Mouse (Mus musculus) liver, postnatal 0 days (tissue): ENCODE measurements around the gene Trp53tg5. TPM values are rescaled to one million over a fixed set of nuclear protein-coding genes. Genes with fewer than 3 reads are reported as not detected.

ENCODE experiments used
- ATAC-seq: fragments of 200-750 bp; cut with Nextera tagmentation; 2 replicates; pipeline ENCODE4 v1.8.0; 2017; ENCODE audit warnings: mild to moderate bottlenecking, moderate library complexity
- DNase-seq: peaks from one replicate; pipeline ENCODE4 v3.0.0-alpha.2; 2016
- H3K27ac ChIP-seq: fragments of 300-500 bp; sonication (generic); 2 replicates; pipeline ENCODE4 v1.5.1; 2014; ENCODE audit warnings: antibody characterized with exemption, moderate library complexity, mild to moderate bottlenecking, low read depth
- H3K27me3 ChIP-seq: fragments of 300-500 bp; sonication (generic); 2 replicates; pipeline ENCODE4 v1.6.1; 2014; ENCODE audit warnings: low read length, control low read depth, mixed read lengths; ENCODE audit not compliant: insufficient read depth
- H3K36me3 ChIP-seq: fragments of 300-500 bp; sonication (generic); replicated peaks from 2 replicates; pipeline ENCODE4 v1.6.1; 2014; ENCODE audit warnings: mild to moderate bottlenecking, control low read depth, low read length, moderate library complexity, mixed read lengths; ENCODE audit not compliant: insufficient read depth
- H3K4me1 ChIP-seq: fragments of 300-500 bp; sonication (generic); 2 replicates; pipeline ENCODE4 v1.6.1; 2014; ENCODE audit warnings: antibody characterized with exemption, mild to moderate bottlenecking, control low read depth; ENCODE audit not compliant: insufficient read depth
- H3K4me2 ChIP-seq: fragments of 300-500 bp; sonication (generic); 2 replicates; pipeline ENCODE4 v1.6.1; 2014; ENCODE audit warnings: low read depth, mild to moderate bottlenecking, low read length, moderate library complexity, mixed read lengths
- H3K4me3 ChIP-seq: fragments of 300-500 bp; sonication (generic); 2 replicates; pipeline ENCODE4 v1.5.1; 2014; ENCODE audit warnings: low read depth, low read length
- H3K9ac ChIP-seq: fragments of 300-500 bp; sonication (generic); replicated peaks from 2 replicates; pipeline ENCODE4 v1.6.1; 2014; ENCODE audit warnings: mild to moderate bottlenecking, moderate library complexity
- H3K9me3 ChIP-seq: fragments of 300-500 bp; sonication (generic); 2 replicates; pipeline ENCODE4 v1.6.1; 2016; ENCODE audit warnings: mild to moderate bottlenecking, control low read depth, low read length, mixed read lengths
- CTCF ChIP-seq: sonication (generic); IDR thresholded peaks from 2 replicates; pipeline ENCODE4 v1.5.1; 2016; ENCODE audit warnings: antibody characterized with exemption, low read depth
- EP300 ChIP-seq: IDR thresholded peaks from 2 replicates; pipeline ENCODE4 v1.6.1; 2016; ENCODE audit warnings: antibody characterized with exemption, low read depth, mild to moderate bottlenecking
- WGBS: fragments of 180-500 bp; shearing (Covaris S2); extraction: QIAGEN DNeasy Blood & Tissue Kit; methylation state at CpG from one replicate; pipeline ENCODE4 v1.1.7; 2014; ENCODE audit not compliant: insufficient replicate concordance; 5-methylcytosine and 5-hydroxymethylcytosine counted together
- polyA plus RNA-seq: library from polyadenylated mRNA; unstranded; fragments of >200 nt; fragmentation: Nextera tagmentation; extraction: Ambion mirVana; gene quantifications from 2 replicates; pipeline ENCODE4 v1.2.1, GENCODE M21; 2015

Gene Trp53tg5
- polyA plus RNA-seq, 1 experiment from 2014 or later = not detected

- under 1% methylated on average over 48 of the region's 90 CpGs for WGBS
- ATAC-seq (peak; percentile 47; the same call in 1 of the 2 replicates), DNase-seq (peak; percentile 63)
- no peak overlapping the region for H3K27ac ChIP-seq
- no peaks in the 10 kb centered on the region for H3K9me3 ChIP-seq
- TF ChIP-seq EP300 = no peak
- no peak for TF ChIP-seq CTCF
- peaks cover 16% of the 10 kb centered on the region for H3K27me3 ChIP-seq
- H3K9ac ChIP-seq = peak overlapping the region; percentile 57
- H3K4me3 ChIP-seq = peak overlapping the region; percentile 56
- peak overlapping the region; percentile 83 for H3K4me2 ChIP-seq
- peaks cover 7% of the 10 kb centered on the region; the same call in 1 of the 2 replicates for H3K4me1 ChIP-seq
- H3K36me3 ChIP-seq = 0 out of 2 replicates have a peak, but pooled peaks cover 5% of the 10 kb centered on the region
These were observed 13.0 kb upstream of the Trp53tg5 start for GRCm38 (mm10) chr2:164486258-164487114.

- no peak for TF ChIP-seq CTCF
- TF ChIP-seq EP300 = no peak
- peak; percentile 45; the same call in 1 of the 2 replicates for ATAC-seq
- Histone ChIP-seq H3K27me3 (peaks cover 16% of the 10 kb centered on the region), H3K27ac (no peak within 1 kb of the TSS), H3K4me2 (peak within 1 kb of the TSS; percentile 83), H3K36me3 (0 out of 2 replicates have a peak, but pooled peaks cover 5% of the 10 kb centered on the region), H3K4me3 (peak within 1 kb of the TSS; percentile 56), H3K4me1 (peaks cover 7% of the 10 kb centered on the region; the same call in 1 of the 2 replicates), H3K9ac (peak within 1 kb of the TSS; percentile 57), H3K9me3 (no peaks in the 10 kb centered on the region)
- no peak for DNase-seq
- WGBS = 5% methylated on average over 23 of the region's 26 CpGs
These were observed 12.2 kb upstream of the Trp53tg5 start, which contains the start of gene Dbndd2 for GRCm38 (mm10) chr2:164485681-164486257. Gene Dbndd2 (plus strand): TSS chr2:164486106.

- no peak overlapping the region for H3K4me3 ChIP-seq
- TF ChIP-seq EP300 (no peak), CTCF (peak; percentile 80)
- H3K9ac ChIP-seq = no peak overlapping the region
- no peaks in the 10 kb centered on the region for H3K9me3 ChIP-seq
- H3K4me1 ChIP-seq = no peaks in the 10 kb centered on the region
- H3K27me3 ChIP-seq = no peaks in the 10 kb centered on the region
- H3K27ac ChIP-seq = no peak overlapping the region
- H3K36me3 ChIP-seq = peaks cover 6% of the 10 kb centered on the region; the same call in 1 of the 2 replicates
- DNase-seq (peak; percentile 70), ATAC-seq (peak; percentile 63)
- H3K4me2 ChIP-seq = no peak overlapping the region
- WGBS = 22% methylated on average over 10 of the region's 10 CpGs
These were observed 3.3 kb downstream of the Trp53tg5 start for GRCm38 (mm10) chr2:164470254-164470653.

DNA sequence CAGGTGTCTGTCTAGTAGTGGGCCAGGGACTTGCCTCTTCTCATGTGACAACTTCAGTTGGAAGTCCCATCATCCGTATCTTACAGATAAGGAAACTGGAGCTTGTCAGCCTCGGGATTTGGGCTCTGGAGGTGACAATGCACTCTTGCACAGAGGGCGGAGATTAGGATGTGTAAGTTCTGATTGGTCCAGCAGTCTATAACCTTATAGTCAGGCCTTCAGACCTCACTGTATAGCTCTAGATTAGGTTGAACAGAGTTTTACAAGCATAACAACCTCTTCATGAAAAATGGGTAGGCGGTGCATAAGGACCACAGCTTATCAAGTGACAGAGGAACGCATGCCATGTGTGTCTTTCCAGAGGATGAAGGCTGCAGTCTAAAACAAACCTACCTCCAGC lies 6.7 kb downstream of the Trp53tg5 start:
- TF ChIP-seq EP300 (no peak), CTCF (no peak)
- H3K4me3 ChIP-seq = no peak overlapping the region
- H3K36me3 ChIP-seq = peaks cover 23% of the 10 kb centered on the region
- no peaks in the 10 kb centered on the region for H3K27me3 ChIP-seq
- DNase-seq (no peak), ATAC-seq (no peak)
- H3K4me2 ChIP-seq = no peak overlapping the region
- no peak overlapping the region for H3K9ac ChIP-seq
- no peak overlapping the region for H3K27ac ChIP-seq
- no peaks in the 10 kb centered on the region for H3K9me3 ChIP-seq
- WGBS = 64% methylated on average over 5 of the region's 5 CpGs
- H3K4me1 ChIP-seq = peaks cover 7% of the 10 kb centered on the region

DNA sequence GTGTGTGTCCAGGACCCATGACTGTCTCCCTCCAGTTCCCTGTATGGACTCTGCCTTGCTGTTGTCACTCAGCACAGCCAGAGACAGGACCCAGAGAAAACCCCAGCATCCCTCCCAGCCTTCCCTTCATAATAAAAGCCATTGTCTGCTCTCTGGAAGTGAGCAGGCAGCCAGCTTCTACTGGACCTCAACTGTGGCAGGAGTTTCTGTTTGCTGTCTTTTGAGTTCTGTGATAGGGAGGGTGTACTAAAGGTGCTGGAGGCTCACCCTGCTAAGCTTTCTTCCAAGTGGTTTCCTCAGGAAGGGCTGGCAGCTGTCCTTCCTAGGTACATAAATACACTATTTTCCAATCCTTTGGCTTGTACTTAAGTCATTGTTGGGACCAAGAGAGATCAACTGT lies 8.4 kb downstream of the Trp53tg5 start:
- peaks cover 10% of the 10 kb centered on the region for H3K4me1 ChIP-seq
- no peak overlapping the region for H3K4me2 ChIP-seq
- ATAC-seq = no peak
- DNase-seq = no peak
- H3K27me3 ChIP-seq = no peaks in the 10 kb centered on the region
- no peaks in the 10 kb centered on the region for H3K9me3 ChIP-seq
- no peak overlapping the region for H3K27ac ChIP-seq
- H3K36me3 ChIP-seq = peaks cover 23% of the 10 kb centered on the region
- no peak overlapping the region for H3K9ac ChIP-seq
- no peak overlapping the region for H3K4me3 ChIP-seq
- TF ChIP-seq EP300 = no peak
- TF ChIP-seq CTCF = no peak

- Histone ChIP-seq H3K9me3 (no peaks in the 10 kb centered on the region), H3K9ac (peak within 1 kb of the TSS; percentile 81), H3K27me3 (no peaks in the 10 kb centered on the region), H3K4me3 (peak within 1 kb of the TSS; percentile 73), H3K4me1 (peaks cover 18% of the 10 kb centered on the region), H3K27ac (peak within 1 kb of the TSS; percentile 93), H3K4me2 (peak within 1 kb of the TSS; percentile 81), H3K36me3 (peaks cover 17% of the 10 kb centered on the region)
- WGBS = under 1% methylated on average over 54 of the region's 79 CpGs
- peak; percentile 88 for ATAC-seq
- peak; percentile 88 for TF ChIP-seq CTCF
- peak; percentile 27; the same call in 1 of the 2 replicates for TF ChIP-seq EP300
- peak; percentile 92 for DNase-seq
These were observed 12.6 kb downstream of the Trp53tg5 start, which contains the start of gene Gm20458 for GRCm38 (mm10) chr2:164460745-164461551. Gene Gm20458 (plus strand): TSS chr2:164460967.
